Mouse (Mus musculus) embryonic facial prominence, embryonic 15.5 days (tissue): ENCODE data around the gene Inf2. TPM values are rescaled to one million over a fixed set of nuclear protein-coding genes. Genes with fewer than 3 reads are reported as not detected.

Experiments
- ATAC-seq: fragments of 200-750 bp; cut with Nextera tagmentation; 2 replicates; pipeline ENCODE4 v1.8.0; 2017; ENCODE audit warnings: low read depth, moderate TSS enrichment; ENCODE audit not compliant: insufficient number of reproducible peaks, low FRiP score, low TSS enrichment
- H3K27ac ChIP-seq: fragments of 300-500 bp; sonication (generic); replicated peaks from 2 replicates; pipeline ENCODE4 v1.5.1; 2015; ENCODE audit warnings: mild to moderate bottlenecking, inconsistent platforms
- H3K27me3 ChIP-seq: fragments of 300-500 bp; sonication (generic); 2 replicates; pipeline ENCODE4 v1.6.1; 2015; ENCODE audit warnings: inconsistent platforms
- H3K36me3 ChIP-seq: fragments of 300-500 bp; sonication (generic); 2 replicates; pipeline ENCODE4 v1.6.1; 2015; ENCODE audit warnings: mild to moderate bottlenecking, inconsistent platforms
- H3K4me1 ChIP-seq: fragments of 300-500 bp; sonication (generic); 2 replicates; pipeline ENCODE4 v1.6.1; 2015; ENCODE audit warnings: inconsistent platforms
- H3K4me2 ChIP-seq: fragments of 300-500 bp; sonication (generic); replicated peaks from 2 replicates; pipeline ENCODE4 v1.6.1; 2015; ENCODE audit warnings: mild to moderate bottlenecking, inconsistent platforms
- H3K4me3 ChIP-seq: fragments of 300-500 bp; sonication (generic); replicated peaks from 2 replicates; pipeline ENCODE4 v1.5.1; 2015; ENCODE audit warnings: mild to moderate bottlenecking, inconsistent platforms
- H3K9ac ChIP-seq: fragments of 300-500 bp; sonication (generic); 2 replicates; pipeline ENCODE4 v1.6.1; 2015; ENCODE audit warnings: inconsistent platforms
- H3K9me3 ChIP-seq: fragments of 300-500 bp; sonication (generic); replicated peaks from 2 replicates; pipeline ENCODE4 v1.6.1; 2016; ENCODE audit warnings: inconsistent platforms
- WGBS: fragments of 180-500 bp; shearing (Covaris S2); methylation state at CpG from one replicate; pipeline ENCODE4 v1.1.7; 2015; 5-methylcytosine and 5-hydroxymethylcytosine counted together
- polyA plus RNA-seq: library from polyadenylated mRNA; unstranded; fragments of >200 nt; fragmentation: Nextera tagmentation; extraction: Ambion mirVana; gene quantifications from 2 replicates; pipeline ENCODE4 v1.2.1, GENCODE M21; 2015

The Inf2 gene
- polyA plus RNA-seq, 1 experiment from 2014 or later: 5.8 TPM

DNA sequence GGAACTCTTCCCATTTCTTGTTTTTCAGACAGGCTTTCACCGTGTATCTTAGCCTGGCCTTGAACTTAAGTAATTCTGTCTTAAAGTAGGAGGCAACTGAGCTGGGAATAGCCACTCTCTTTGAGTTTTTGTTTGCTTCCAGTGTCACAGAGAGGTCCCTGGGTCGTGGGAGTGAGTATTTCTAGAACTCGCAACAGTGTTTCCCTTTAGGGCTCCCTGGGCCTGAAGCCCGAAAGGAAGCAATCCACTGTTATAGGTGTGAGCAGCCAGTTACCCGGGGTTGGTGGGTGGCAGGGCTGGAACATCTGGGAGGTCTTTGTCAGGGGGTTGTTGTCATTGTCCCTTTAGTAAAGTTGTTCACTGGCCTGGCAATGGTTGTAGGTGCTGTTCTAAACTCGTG is 57.6 kb downstream of the Inf2 start:
- no peak for ATAC-seq
- Histone ChIP-seq H3K4me1 (peaks cover 27% of the 10 kb centered on the region), H3K27me3 (no peaks in the 10 kb centered on the region), H3K9ac (0 out of 2 replicates have a peak overlapping the region, but pooled peaks have one; percentile 63), H3K27ac (no peak overlapping the region), H3K4me2 (peak overlapping the region; percentile 71), H3K36me3 (peaks cover 25% of the 10 kb centered on the region), H3K4me3 (peak overlapping the region; percentile 76), H3K9me3 (no peaks in the 10 kb centered on the region)
- WGBS: 49% methylated on average over 6 of the region's 6 CpGs

DNA sequence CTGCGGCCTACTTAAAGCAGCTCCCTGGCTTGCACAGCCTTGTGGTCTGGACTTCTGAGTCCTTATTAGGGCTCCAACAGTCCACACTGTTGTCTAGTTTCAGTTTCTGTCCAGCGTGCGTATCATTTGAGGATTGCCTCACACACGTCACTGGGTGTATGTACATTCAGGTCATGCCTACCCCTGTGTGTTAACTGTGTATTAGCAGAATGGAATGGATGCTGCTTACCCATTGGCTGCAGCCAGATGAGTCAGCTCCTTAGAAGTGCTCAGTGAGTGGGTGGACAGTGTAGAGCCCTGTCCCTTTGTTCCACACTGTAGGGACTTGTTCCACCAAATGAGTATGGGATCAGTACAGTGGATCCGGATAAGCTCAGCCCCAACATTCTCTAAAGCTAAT is 59.5 kb downstream of the Inf2 start:
- Histone ChIP-seq H3K4me3 (no peak overlapping the region), H3K4me2 (no peak overlapping the region), H3K36me3 (peaks cover 42% of the 10 kb centered on the region), H3K4me1 (peaks cover 27% of the 10 kb centered on the region), H3K27ac (no peak overlapping the region), H3K9me3 (no peaks in the 10 kb centered on the region), H3K9ac (no peak overlapping the region), H3K27me3 (no peaks in the 10 kb centered on the region)
- WGBS: 86% methylated on average over 5 of the region's 5 CpGs
- no peak for ATAC-seq

DNA sequence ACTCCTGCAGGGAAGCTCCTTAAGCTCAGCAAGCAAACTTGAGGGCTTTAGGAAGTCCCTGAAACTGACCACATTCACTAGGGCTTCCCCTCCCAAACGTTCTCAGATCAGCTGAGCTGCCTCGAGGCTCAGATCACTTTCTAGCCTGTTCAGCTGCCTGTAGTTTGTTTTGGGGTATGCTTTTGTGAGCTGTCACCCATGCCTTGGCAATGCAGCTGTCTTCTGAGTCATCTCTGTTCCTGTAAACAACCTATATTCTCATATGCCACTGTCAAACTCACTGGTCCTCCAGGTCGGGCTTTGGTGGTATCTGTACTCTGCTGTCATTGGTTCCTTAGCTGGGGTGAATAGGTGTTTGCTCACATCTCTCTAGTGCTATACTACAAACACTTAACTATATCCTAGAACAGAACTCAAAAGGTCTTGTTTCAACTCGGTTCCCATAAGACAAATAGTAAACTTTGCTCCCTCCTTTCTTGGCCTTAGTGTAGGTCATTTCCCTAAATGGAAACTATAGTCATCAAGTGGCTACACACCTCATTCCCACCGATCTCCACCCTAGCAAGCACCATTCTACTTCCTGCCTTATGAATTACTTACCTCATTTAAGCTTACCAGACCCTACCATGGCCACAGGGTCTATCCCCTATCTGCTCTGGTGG is 63.3 kb downstream of the Inf2 start:
- Histone ChIP-seq H3K27me3 (no peaks in the 10 kb centered on the region), H3K27ac (no peak overlapping the region), H3K4me2 (no peak overlapping the region), H3K4me1 (peaks cover 29% of the 10 kb centered on the region), H3K9me3 (no peaks in the 10 kb centered on the region), H3K4me3 (no peak overlapping the region), H3K9ac (no peak overlapping the region), H3K36me3 (peaks cover 77% of the 10 kb centered on the region)
- WGBS: 72% methylated on average over 5 of the region's 5 CpGs
- no peak for ATAC-seq

GRCm38 (mm10) chr12:112653157-112653824 is 64.7 kb downstream of the Inf2 start:
- H3K27ac ChIP-seq: no peak overlapping the region
- no peak overlapping the region for H3K4me2 ChIP-seq
- peaks cover 79% of the 10 kb centered on the region for H3K36me3 ChIP-seq
- H3K9me3 ChIP-seq: no peaks in the 10 kb centered on the region
- no peak overlapping the region for H3K4me3 ChIP-seq
- ATAC-seq: 0 out of 2 replicates have a peak, but pooled peaks have one; percentile 11
- peaks cover 24% of the 10 kb centered on the region for H3K4me1 ChIP-seq
- H3K27me3 ChIP-seq: no peaks in the 10 kb centered on the region
- H3K9ac ChIP-seq: no peak overlapping the region
- 47% methylated on average over 7 of the region's 7 CpGs for WGBS

DNA sequence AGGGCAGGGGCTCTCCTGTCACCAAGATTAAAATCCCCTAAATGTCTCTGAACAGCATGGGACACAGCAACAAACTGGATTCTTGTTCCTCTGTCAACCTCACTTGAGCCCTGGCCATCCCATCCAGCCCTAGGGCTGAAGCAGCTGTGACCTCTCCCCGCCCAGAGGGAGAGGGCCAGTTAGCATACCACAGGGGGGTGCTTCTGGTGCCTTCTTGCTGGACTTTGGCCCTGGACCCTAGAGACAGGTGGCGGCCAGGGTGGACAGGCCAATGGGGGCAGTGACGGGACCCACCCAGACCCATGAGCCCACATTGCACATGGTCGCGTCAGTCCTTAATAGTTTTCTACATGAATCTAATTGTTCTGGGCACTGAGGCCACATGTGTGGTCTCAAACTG is 65.5 kb downstream of the Inf2 start:
- no peak for ATAC-seq
- Histone ChIP-seq H3K4me2 (no peak overlapping the region), H3K4me1 (peaks cover 24% of the 10 kb centered on the region), H3K9ac (no peak overlapping the region), H3K4me3 (no peak overlapping the region), H3K9me3 (no peaks in the 10 kb centered on the region), H3K36me3 (peaks cover 79% of the 10 kb centered on the region), H3K27me3 (no peaks in the 10 kb centered on the region), H3K27ac (no peak overlapping the region)
- WGBS: 88% methylated on average over 5 of the region's 5 CpGs

- no peak overlapping the region for H3K27ac ChIP-seq
- no peaks in the 10 kb centered on the region for H3K27me3 ChIP-seq
- no peak overlapping the region for H3K4me2 ChIP-seq
- H3K9me3 ChIP-seq: no peaks in the 10 kb centered on the region
- WGBS: 93% methylated on average over 7 of the region's 7 CpGs
- no peak for ATAC-seq
- peaks cover 50% of the 10 kb centered on the region for H3K4me1 ChIP-seq
- H3K4me3 ChIP-seq: no peak overlapping the region
- H3K36me3 ChIP-seq: peaks cover 87% of the 10 kb centered on the region
- H3K9ac ChIP-seq: no peak overlapping the region
Observed at GRCm38 (mm10) chr12:112658619-112659018, 70.0 kb downstream of the Inf2 start.

DNA sequence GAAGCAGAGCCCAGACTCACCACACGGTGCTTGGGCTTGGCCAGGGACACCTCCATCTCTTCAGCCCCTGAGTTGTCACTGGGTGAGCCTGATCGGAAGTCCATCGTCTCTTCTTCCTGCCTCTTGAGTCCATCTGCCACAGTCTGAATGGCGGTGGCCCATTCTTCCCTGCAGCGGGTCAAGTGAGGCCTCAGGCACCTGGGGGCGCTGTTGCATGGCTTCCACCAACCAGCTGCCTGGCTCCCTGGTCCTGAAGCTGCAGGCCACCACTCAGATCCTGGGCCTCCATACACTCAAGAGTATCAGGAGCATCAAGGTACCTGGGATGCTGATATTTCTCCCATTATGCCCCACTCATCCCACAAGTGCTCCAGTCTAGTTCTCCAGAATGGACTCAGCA is 70.5 kb downstream of the Inf2 start:
- H3K4me2 ChIP-seq: no peak overlapping the region
- no peak overlapping the region for H3K27ac ChIP-seq
- H3K36me3 ChIP-seq: peaks cover 84% of the 10 kb centered on the region
- H3K4me1 ChIP-seq: peaks cover 50% of the 10 kb centered on the region
- WGBS: 87% methylated on average over 6 of the region's 6 CpGs
- no peaks in the 10 kb centered on the region for H3K9me3 ChIP-seq
- no peak for ATAC-seq
- H3K27me3 ChIP-seq: no peaks in the 10 kb centered on the region
- H3K4me3 ChIP-seq: no peak overlapping the region
- no peak overlapping the region for H3K9ac ChIP-seq

DNA sequence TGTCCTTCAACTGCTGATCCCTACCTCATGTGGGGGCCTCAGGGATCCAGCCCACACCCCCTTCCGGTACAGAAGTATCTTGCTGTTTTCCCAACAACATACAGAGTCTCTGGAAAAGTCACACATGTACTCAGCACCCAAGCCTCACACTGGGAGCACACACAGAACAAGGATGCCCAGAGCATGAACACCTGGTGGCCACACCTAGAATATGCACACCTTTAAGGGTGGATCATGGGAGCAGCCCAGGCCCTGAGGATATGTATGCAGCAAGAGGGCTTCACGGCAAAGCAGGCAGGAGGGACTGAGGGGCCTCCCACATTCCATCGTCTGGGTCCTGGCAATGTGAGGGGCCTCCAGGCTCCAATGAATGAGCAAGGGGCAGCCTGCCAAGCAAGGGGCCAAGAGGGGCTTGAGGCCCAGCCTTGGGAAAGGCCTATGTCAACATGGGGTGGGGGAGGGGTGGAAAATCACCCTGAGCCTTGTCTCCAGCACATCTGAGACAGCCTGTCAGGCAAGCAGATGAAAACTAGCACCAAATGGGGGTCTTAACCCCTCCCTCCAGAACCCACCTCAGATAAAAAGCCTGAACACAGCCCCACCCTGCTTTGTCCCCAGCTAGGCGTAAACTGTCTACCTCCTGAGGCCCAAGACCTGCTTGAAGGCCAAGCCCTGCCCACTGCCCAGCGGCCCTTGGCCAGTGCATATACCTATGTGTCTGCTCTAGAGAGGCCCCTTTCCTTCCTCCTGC is 72.2 kb downstream of the Inf2 start:
- peak; percentile 67; the same call in 1 of the 2 replicates for ATAC-seq
- no peaks in the 10 kb centered on the region for H3K27me3 ChIP-seq
- peak overlapping the region; percentile 24 for H3K4me2 ChIP-seq
- peaks cover 77% of the 10 kb centered on the region for H3K36me3 ChIP-seq
- no peak overlapping the region for H3K4me3 ChIP-seq
- WGBS: 30% methylated on average over 5 of the region's 5 CpGs
- peak overlapping the region; percentile 88 for H3K27ac ChIP-seq
- peaks cover 56% of the 10 kb centered on the region for H3K4me1 ChIP-seq
- no peaks in the 10 kb centered on the region for H3K9me3 ChIP-seq
- no peak overlapping the region for H3K9ac ChIP-seq

DNA sequence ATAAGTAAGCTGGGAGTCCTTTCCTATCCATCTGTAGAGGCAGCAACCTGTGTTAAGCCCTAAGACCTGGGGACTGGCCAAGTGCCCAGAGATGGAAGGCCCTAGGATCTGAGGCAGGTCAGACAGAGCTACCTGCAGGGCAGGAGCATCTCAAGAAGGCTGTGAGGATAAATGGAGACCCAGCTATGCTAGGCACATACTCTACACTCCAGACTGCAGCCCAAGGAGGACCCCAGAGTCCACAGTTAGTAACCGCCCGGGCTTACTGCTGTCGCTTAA is 72.7 kb downstream of the Inf2 start:
- Histone ChIP-seq H3K27ac (peak overlapping the region; percentile 88), H3K27me3 (no peaks in the 10 kb centered on the region), H3K9ac (no peak overlapping the region), H3K4me3 (no peak overlapping the region), H3K36me3 (peaks cover 77% of the 10 kb centered on the region), H3K4me2 (peak overlapping the region; percentile 24; the same call in 1 of the 2 replicates), H3K9me3 (no peaks in the 10 kb centered on the region), H3K4me1 (peaks cover 62% of the 10 kb centered on the region)
- 76% methylated on average over 3 of the region's 3 CpGs for WGBS
- ATAC-seq: no peak

DNA sequence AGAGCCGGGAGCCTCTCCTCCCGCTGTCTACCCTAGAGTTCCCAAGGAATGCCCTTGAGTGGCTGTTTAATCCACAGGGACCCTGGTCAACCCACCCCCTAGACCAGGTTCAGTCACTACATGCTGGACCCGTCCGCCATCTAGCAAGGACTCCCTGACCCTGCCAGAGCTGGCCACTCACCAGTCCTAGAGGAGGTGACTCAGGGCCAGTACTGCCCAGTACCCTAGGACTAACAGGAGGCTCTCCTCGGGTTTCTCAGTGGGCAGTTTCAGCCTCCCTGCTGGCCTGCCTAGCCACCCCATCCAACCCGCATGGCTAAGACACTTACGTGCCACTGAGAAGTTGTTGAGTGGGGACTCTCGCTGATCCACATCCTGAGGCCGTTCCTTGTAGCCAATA is 73.3 kb downstream of the Inf2 start:
- Histone ChIP-seq H3K27me3 (no peaks in the 10 kb centered on the region), H3K4me2 (no peak overlapping the region), H3K4me3 (no peak overlapping the region), H3K36me3 (peaks cover 73% of the 10 kb centered on the region), H3K9me3 (no peaks in the 10 kb centered on the region), H3K9ac (no peak overlapping the region; the same call in 1 of the 2 replicates), H3K27ac (peak overlapping the region; percentile 88), H3K4me1 (peaks cover 67% of the 10 kb centered on the region)
- 82% methylated on average over 9 of the region's 9 CpGs for WGBS
- no peak for ATAC-seq

- H3K9me3 ChIP-seq: no peaks in the 10 kb centered on the region
Observed at GRCm38 (mm10) chr12:112663303-112663702, 74.7 kb downstream of the Inf2 start.

More at GRCm38 (mm10) chr12:112663303-112663702, 74.7 kb downstream of the Inf2 start:
- peaks cover 69% of the 10 kb centered on the region for H3K36me3 ChIP-seq
- no peak overlapping the region for H3K4me3 ChIP-seq
- no peaks in the 10 kb centered on the region for H3K27me3 ChIP-seq
- no peak for ATAC-seq
- no peak overlapping the region for H3K9ac ChIP-seq
- no peak overlapping the region for H3K4me2 ChIP-seq
- 75% methylated on average over 11 of the region's 11 CpGs for WGBS
- H3K27ac ChIP-seq: no peak overlapping the region
- peaks cover 82% of the 10 kb centered on the region for H3K4me1 ChIP-seq
